Mouse (Mus musculus) limb, embryonic 14.5 days (tissue): ENCODE measurements around the gene Ywhag. TPM values are rescaled to one million over a fixed set of nuclear protein-coding genes. Genes with fewer than 3 reads are reported as not detected.

Source experiments
- ATAC-seq: fragments of 200-750 bp; cut with Nextera tagmentation; 2 replicates; pipeline ENCODE4 v1.8.0; 2017; ENCODE audit warnings: low read depth, moderate number of reproducible peaks, moderate TSS enrichment; ENCODE audit not compliant: low FRiP score
- DNase-seq: peaks from one replicate; pipeline ENCODE4 v3.0.0-alpha.2; 2015; ENCODE audit warnings: low spot score
- H3K27ac ChIP-seq: fragments of 300-500 bp; sonication (generic); replicated peaks from 2 replicates; pipeline ENCODE4 v1.5.1; 2014; ENCODE audit warnings: low read depth, mild to moderate bottlenecking, low read length, moderate library complexity, mixed read lengths
- H3K27me3 ChIP-seq: fragments of 300-500 bp; sonication (generic); 2 replicates; pipeline ENCODE4 v1.6.1; 2014; ENCODE audit warnings: low read length, mixed read lengths; ENCODE audit not compliant: control insufficient read depth, insufficient read depth
- H3K36me3 ChIP-seq: fragments of 300-500 bp; sonication (generic); 2 replicates; pipeline ENCODE4 v1.6.1; 2014; ENCODE audit warnings: mild to moderate bottlenecking, low read length, moderate library complexity, mixed read lengths; ENCODE audit not compliant: control insufficient read depth, insufficient read depth
- H3K4me1 ChIP-seq: fragments of 300-500 bp; sonication (generic); 2 replicates; pipeline ENCODE4 v1.6.1; 2014; ENCODE audit warnings: antibody characterized with exemption, low read length, mixed read lengths; ENCODE audit not compliant: control insufficient read depth, insufficient read depth
- H3K4me2 ChIP-seq: fragments of 300-500 bp; sonication (generic); replicated peaks from 2 replicates; pipeline ENCODE4 v1.6.1; 2014; ENCODE audit warnings: low read depth, mild to moderate bottlenecking, low read length, moderate library complexity; ENCODE audit not compliant: severe bottlenecking
- H3K4me3 ChIP-seq: fragments of 300-500 bp; sonication (generic); replicated peaks from 2 replicates; pipeline ENCODE4 v1.5.1; 2014; ENCODE audit warnings: low read length
- H3K9ac ChIP-seq: fragments of 300-500 bp; sonication (generic); 2 replicates; pipeline ENCODE4 v1.6.1; 2014; ENCODE audit warnings: mild to moderate bottlenecking, low read depth, low read length, moderate library complexity; ENCODE audit not compliant: severe bottlenecking
- H3K9me3 ChIP-seq: fragments of 300-500 bp; sonication (generic); 2 replicates; pipeline ENCODE4 v1.6.1; 2016; ENCODE audit warnings: low read length; ENCODE audit not compliant: control insufficient read depth
- POLR2A ChIP-seq: fragments of 200-500 bp; IDR thresholded peaks from 2 replicates; pipeline ENCODE4 v1.8.0; 2012; ENCODE audit warnings: inconsistent platforms, mild to moderate bottlenecking, moderate library complexity, borderline replicate concordance; ENCODE audit not compliant: insufficient read depth, insufficient read length; ENCODE audit errors: extremely low read depth
- WGBS: fragments of 180-500 bp; shearing (Covaris S2); extraction: QIAGEN DNeasy Blood & Tissue Kit; methylation state at CpG from one replicate; pipeline ENCODE4 v1.1.7; 2014; 5-methylcytosine and 5-hydroxymethylcytosine counted together
- polyA plus RNA-seq, 2 experiments: library from polyadenylated mRNA; depleted of rRNA in 1 of 2; stranded (reverse) in 1 of 2; unstranded in 1 of 2; fragments of >200 nt; fragmentation: Nextera tagmentation in 1 of 2; extraction: Ambion mirVana in 1 of 2; gene quantifications; 2 replicates each; pipeline versions ENCODE4 v1.2.1 to v1.2.3; 2012 to 2014

Ywhag gene
- polyA plus RNA-seq, 2 experiments = 72.9 to 83.6 TPM

- ATAC-seq = no peak
- H3K4me2 ChIP-seq = no peak overlapping the region
- no peaks in the 10 kb centered on the region for H3K9me3 ChIP-seq
- no peak for TF ChIP-seq POLR2A
- no peak overlapping the region for H3K27ac ChIP-seq
- H3K36me3 ChIP-seq = no peaks in the 10 kb centered on the region
- WGBS = 94% methylated on average over 7 of the region's 7 CpGs
- H3K9ac ChIP-seq = no peak overlapping the region
- no peak for DNase-seq
- no peak overlapping the region for H3K4me3 ChIP-seq
- H3K4me1 ChIP-seq = peaks cover 19% of the 10 kb centered on the region
- no peaks in the 10 kb centered on the region for H3K27me3 ChIP-seq
Measured at GRCm38 (mm10) chr5:135959911-135960310, 25.5 kb upstream of the Ywhag start.

GRCm38 (mm10) chr5:135958367-135958766, 24.0 kb upstream of the Ywhag start:
- H3K4me2 ChIP-seq = no peak overlapping the region; the same call in 1 of the 2 replicates
- H3K9ac ChIP-seq = no peak overlapping the region

DNA sequence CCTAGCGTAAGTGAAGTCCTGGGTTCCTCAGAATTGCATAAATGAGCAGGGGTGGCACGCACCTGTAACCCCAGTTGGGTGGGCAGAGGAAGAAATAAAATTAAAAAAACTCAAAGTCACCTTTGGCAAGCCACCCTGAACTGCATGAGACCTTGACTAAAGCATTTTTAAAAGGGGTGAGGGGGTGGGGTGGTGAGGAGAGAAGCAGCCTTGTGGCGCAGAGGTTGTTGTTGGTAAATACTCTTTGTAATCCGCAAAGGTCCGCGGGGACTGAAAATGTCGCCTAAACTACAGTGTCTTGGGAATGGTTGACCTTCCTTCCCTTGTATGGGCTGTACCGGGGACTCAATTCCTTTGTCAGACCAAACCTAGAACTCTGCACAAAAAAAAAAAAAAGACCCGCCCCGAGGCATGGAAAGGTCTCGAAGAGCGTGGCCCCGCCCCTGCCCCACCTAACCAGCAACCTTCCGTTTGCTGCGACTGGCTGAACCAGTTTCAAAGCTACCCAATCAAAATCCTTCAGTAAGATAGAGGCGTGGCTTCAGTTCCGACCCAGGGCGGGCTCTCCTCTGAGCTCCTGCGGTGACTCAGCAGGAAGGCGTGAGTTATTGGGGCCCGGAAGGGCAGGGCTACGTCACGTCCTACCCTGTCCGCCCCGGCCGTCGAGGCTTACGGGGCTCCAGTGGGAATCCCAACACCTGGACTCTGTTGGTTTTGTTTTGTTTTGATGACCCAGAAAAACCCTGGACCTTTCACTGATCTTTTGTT, 23.0 kb upstream of the Ywhag start:
- Histone ChIP-seq H3K27ac (peak overlapping the region; percentile 83), H3K9me3 (no peaks in the 10 kb centered on the region), H3K27me3 (no peaks in the 10 kb centered on the region), H3K4me1 (peaks cover 19% of the 10 kb centered on the region), H3K4me3 (peak overlapping the region; percentile 32), H3K36me3 (no peaks in the 10 kb centered on the region), H3K4me2 (peak overlapping the region; percentile 57), H3K9ac (no peak overlapping the region)
- WGBS = 7% methylated on average over 28 of the region's 28 CpGs
- DNase-seq (peak; percentile 100), ATAC-seq (peak; percentile 87)
- TF ChIP-seq POLR2A = peak; percentile 71; the same call in 1 of the 2 replicates

More at GRCm38 (mm10) chr5:135958367-135958766, 24.0 kb upstream of the Ywhag start:
- ATAC-seq = no peak
- H3K4me3 ChIP-seq = no peak overlapping the region
- H3K36me3 ChIP-seq = no peaks in the 10 kb centered on the region
- TF ChIP-seq POLR2A = no peak
- peaks cover 19% of the 10 kb centered on the region for H3K4me1 ChIP-seq
- peak overlapping the region; percentile 79 for H3K27ac ChIP-seq
- WGBS = 83% methylated on average over 4 of the region's 4 CpGs
- H3K27me3 ChIP-seq = no peaks in the 10 kb centered on the region
- no peak for DNase-seq
- no peaks in the 10 kb centered on the region for H3K9me3 ChIP-seq

- H3K4me3 ChIP-seq = no peak overlapping the region
- peak overlapping the region; percentile 57 for H3K4me2 ChIP-seq
- no peak overlapping the region for H3K9ac ChIP-seq
- H3K36me3 ChIP-seq = no peaks in the 10 kb centered on the region
- TF ChIP-seq POLR2A = no peak
- no peak for ATAC-seq
- H3K9me3 ChIP-seq = no peaks in the 10 kb centered on the region
- no peak for DNase-seq
- WGBS = 75% methylated on average over 9 of the region's 9 CpGs
- H3K4me1 ChIP-seq = peaks cover 14% of the 10 kb centered on the region
- H3K27me3 ChIP-seq = no peaks in the 10 kb centered on the region
- H3K27ac ChIP-seq = peak overlapping the region; percentile 83
Measured at GRCm38 (mm10) chr5:135956300-135957206, 22.1 kb upstream of the Ywhag start.

DNA sequence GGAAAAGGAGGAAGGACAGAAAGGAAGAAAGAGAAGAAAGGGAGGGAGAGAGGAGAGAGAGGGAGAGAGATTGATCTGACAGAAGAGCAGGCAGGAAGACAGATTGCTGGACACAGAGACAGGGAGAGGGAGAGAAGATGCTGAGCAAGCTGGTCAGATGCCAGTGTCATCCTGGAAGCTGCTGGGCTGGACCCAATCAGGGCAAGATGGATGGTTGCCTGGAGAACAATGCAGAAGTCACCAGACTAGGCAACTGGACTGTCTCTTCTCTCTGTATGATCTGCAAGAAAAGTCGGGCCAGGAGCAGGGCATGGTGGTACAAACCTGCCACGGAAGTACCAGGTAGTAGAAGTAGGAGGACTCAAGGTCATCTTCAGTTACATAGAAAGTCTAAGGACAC, 18.4 kb upstream of the Ywhag start:
- Histone ChIP-seq H3K4me2 (no peak overlapping the region), H3K27me3 (no peaks in the 10 kb centered on the region), H3K9ac (no peak overlapping the region), H3K36me3 (no peaks in the 10 kb centered on the region), H3K4me3 (no peak overlapping the region), H3K9me3 (no peaks in the 10 kb centered on the region), H3K4me1 (peaks cover 6% of the 10 kb centered on the region; the same call in 1 of the 2 replicates), H3K27ac (no peak overlapping the region)
- no peak for TF ChIP-seq POLR2A
- DNase-seq (no peak), ATAC-seq (no peak)
- WGBS = 88% methylated on average over 2 of the region's 2 CpGs
